Mouse (Mus musculus) lung, postnatal 0 days (tissue): ENCODE measurements at regions not wholly inside any gene's neighbourhood (a gene's known extent, or its start where the extent isn't known, plus 50 kb on each side); places are given as distances from the start of the nearest gene placed in this dataset.

Experiments
- CTCF ChIP-seq: IDR thresholded peaks from 2 replicates; pipeline ENCODE4 v1.5.1; 2016; ENCODE audit warnings: antibody characterized with exemption, mild to moderate bottlenecking
- EP300 ChIP-seq: IDR thresholded peaks from 2 replicates; pipeline ENCODE4 v1.6.1; 2016; ENCODE audit warnings: antibody characterized with exemption, mild to moderate bottlenecking, control low read depth

- no peak for TF ChIP-seq EP300
- no peak for TF ChIP-seq CTCF
Measured at GRCm38 (mm10) chr13:44602658-44603057, 126.6 kb upstream of the Jarid2 start.
